Mouse (Mus musculus): ENCODE measurements around the gene Acot8. TPM values are rescaled to one million over a fixed set of nuclear protein-coding genes. Genes with fewer than 3 reads are reported as not detected.
A peak's percentile ranks its signal among the peaks of the same experiment; 100 is the strongest.

Gene Acot8
- total RNA-seq (2015; ENCODE audit: low replicate concordance): 23.8 and 30.6 TPM in 2 replicates
- 33.6 and 58.4 TPM in 2 replicates for total RNA-seq (2017; ENCODE audit: low replicate concordance)

DNA sequence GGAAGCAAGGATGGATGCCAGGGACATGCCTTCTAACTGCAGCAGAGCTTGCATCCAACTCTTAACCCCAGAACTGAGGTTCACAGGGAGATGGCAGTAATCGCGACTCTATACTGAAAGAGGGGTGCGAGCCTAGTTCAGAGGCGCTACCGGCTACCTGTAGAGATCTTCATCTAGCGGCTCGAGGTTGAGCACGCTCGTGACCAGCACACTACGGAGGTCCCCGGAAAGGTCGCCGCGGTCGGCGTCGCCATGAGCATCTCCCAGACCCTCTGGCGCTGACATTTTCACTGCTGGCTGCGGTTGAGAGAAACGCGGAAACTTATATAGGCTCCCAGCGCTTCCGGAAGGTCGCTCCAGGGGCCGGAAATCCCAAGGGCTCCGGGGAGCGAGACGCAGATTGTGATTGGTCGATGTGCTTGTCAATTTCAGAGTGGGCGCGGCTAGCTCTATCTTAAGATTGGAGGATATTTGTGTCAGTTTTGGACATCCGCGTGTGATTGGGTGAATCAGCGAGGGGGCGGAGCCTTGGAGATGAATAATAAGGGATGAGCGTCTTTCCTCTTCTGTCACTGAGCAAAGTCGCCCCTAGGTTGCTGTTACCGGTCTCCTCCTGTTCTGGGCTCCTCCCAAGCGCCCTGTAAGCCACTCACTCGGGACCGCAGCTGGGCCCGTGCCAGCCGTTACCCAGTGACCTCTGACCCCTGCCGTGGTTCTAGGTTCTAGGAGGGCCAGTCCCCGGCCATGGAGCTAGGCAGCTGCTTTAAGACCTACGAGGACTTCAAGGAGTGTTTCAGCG, at the start of gene Acot8, which contains the start of gene Zswim3:
Gene Acot8 (minus strand): TSS at position 350 of the 799 bp plus-strand sequence.
Gene Zswim3 (plus strand): TSS at position 566 of the 799 bp plus-strand sequence.
- ATAC-seq (replicated peaks; ENCODE audit: low FRiP score, poor library complexity, severe bottlenecking): peak; percentile 91

DNA sequence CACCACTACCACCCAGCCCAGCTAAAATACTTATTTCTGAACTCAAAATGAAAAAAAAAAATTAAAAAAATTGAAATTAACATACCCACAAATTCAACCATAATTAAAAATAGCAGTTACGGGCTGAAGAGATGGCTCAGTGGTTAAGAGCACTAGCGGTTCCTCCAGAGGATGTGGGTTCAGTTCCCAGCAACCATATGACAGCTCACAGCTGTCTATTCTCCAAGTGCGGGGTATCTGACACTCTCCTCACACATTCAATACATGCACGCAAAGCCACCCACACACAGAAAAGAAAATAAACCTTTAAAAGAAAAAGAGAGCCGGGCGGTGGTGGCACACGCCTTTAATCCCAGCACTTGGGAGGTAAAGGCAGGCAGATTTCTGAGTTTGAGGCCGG, 45.4 kb upstream of the Acot8 start:
- ATAC-seq (replicated peaks; ENCODE audit: low FRiP score, poor library complexity, severe bottlenecking): no peak

DNA sequence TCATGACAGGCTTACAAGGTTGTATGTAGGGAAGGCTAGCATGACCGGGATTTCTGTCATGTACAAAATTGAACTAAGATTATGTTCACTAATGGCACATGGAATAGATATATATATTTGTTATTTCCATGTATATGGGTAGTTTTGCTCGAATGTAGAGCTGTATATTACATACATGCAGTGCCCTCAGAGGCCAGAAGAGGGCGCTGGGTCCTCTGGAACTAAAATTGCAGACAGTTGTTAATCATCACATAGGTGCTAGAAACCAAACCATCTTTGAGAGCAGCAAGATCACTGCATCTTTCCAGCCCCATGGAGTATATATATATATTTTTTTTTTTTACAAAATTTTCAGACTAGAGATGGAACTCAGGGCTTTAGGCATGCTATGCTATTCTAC, 41.1 kb upstream of the Acot8 start:
- ATAC-seq (replicated peaks; ENCODE audit: low FRiP score, poor library complexity, severe bottlenecking): no peak

DNA sequence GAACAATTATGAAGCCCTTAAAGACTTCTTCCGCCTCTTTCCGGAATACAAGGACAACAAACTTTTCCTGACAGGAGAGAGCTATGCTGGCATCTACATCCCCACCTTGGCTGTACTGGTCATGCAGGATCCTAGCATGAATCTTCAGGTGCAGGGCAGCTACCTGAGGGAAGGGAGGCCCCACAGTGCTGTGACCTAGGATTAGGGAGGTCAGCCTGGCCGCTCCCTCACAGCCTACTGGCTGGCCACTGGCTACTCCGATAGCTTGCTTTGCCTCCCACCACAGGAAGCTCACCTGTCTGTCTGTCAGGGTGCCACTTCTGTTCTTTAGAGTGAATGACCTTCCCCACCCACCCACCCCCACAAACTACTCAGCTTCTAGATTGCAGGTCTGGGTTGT, 30.5 kb upstream of the Acot8 start:
- ATAC-seq (replicated peaks; ENCODE audit: low FRiP score, poor library complexity, severe bottlenecking): no peak

DNA sequence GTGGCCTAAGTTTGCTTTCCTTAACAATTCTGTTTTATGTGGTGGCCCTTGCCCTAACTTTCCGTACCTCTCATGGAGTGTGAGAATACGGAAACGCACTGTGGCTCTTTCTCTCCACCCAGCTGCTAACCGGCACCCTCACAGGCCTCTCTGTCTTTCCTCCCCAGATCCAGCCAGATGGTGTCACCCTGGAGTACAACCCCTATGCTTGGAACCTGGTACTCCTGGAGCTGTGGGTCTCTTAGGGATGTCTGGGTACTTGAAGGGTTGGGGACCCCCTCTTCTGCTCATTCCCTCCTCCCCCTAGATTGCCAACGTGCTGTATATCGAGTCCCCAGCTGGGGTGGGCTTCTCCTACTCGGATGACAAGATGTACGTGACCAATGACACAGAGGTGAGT, 29.8 kb upstream of the Acot8 start:
- no peak for ATAC-seq (replicated peaks; ENCODE audit: low FRiP score, poor library complexity, severe bottlenecking)

DNA sequence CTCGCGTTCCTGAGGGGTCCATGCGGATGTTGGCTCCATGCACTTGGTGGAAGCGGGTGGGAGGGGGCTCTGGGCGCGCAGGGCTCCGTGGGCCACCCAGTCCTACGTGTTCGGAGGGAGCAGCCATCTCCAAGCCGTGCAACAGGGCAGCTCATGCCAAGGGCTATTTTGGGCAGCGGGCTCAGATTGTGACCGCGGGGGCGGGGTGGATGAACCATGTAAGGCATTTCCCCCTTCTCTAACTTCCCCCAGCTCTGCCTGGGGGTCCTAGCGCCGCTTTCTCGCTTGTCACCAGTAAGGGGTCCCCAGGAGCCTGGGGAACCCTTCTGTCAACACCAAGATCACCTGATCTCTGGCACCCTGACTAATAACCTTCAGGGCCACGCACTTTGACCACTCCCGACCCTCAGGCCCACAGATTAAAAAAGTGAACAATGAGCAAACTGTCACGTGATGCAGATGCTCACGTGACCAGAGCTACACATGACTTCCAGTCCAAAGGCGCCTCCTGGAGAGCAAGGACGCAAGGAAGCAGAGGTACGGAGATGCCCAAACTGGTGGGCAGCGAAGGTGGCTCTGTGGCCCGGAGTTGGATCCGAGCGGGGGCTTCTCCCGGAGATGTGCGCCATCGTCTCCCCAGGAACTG, 28.8 kb upstream of the Acot8 start, which contains the start of gene Neurl2:
Gene Neurl2 (minus strand): TSS at position 143 of the 646 bp plus-strand sequence.
- peak; percentile 73 for ATAC-seq (replicated peaks; ENCODE audit: low FRiP score, poor library complexity, severe bottlenecking)

DNA sequence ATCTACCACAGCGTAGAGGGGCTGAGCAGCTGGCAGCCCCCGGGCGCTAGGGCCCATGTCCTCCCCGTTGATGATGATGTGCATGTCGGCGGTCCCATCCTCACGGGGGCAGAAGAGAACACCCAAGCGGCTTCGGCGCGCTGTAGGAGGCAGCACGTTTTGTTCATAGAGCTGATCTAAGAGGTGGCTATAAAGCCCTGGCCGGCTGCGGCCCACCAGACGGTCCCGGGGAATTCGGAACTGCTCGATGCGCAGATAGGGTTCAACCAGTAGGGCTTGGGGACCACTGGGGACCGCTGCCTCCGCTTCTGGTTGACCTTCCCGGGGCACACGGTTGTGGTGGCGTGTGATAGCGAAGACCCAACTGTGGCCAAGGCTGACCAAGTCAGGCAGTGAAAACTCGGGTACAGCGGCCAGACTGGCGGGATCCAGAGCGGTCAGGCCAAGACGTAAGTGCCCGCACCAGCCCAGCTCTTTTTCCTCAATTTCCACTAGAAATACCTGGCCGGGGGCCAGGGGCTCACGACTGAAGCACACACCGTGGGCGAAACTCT, 28.1 kb upstream of the Acot8 start, which contains the start of gene Ctsa:
Gene Ctsa (plus strand): TSS at position 126 of the 554 bp plus-strand sequence.
- ATAC-seq (replicated peaks; ENCODE audit: low FRiP score, poor library complexity, severe bottlenecking): peak; percentile 72

DNA sequence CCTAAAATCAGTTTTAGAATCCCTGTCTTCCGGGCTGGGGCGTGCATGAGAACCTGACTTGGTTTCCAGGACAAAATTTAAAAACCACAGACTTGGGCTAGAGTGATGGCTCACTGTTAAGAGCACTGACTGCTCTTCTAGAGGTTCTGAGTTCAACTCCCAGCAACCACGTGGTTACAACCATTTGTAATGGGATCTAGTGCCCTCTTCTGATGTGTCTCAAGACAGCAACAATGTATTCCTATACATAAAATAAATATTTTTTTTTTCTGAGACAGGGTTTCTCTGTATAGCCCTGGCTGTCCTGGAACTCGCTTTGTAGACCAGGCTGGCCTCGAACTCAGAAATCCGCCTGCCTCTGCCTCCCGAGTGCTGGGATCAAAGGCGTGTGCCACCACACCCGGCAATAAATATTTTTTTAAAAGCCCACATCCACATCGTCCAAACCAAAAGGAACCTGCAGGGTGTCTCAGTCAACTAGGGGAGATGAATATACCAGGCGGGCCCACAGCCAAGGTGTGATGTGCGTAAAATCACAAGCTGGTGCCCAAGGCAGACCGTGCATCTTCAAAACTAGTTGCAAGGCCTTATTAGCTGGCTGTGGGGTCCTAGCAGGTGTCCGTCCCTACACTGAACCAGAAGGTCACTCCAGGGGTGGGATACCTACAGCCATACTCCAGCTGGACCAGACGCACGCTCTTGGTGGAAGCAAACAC, 27.5 kb upstream of the Acot8 start:
- no peak for ATAC-seq (replicated peaks; ENCODE audit: low FRiP score, poor library complexity, severe bottlenecking)

DNA sequence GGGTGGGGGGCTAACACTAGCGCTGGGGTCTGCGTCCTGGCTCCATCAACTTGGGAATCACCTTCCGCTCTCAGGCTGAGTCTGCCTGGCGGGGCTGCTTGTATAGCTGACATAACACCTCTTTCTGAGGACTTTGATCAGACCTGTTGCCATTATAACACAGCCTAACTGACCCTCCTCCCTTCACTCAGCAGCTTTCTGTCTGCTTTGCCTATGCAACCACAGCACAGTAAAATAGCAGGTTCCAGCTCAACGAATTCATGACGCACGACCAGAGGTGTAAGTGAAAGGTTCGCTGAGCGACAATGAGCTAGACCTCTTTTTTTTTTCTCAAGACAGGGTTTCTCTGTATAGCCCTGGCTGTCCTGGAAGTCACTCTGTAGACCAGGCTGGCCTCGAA, 26.3 kb upstream of the Acot8 start:
- no peak for ATAC-seq (replicated peaks; ENCODE audit: low FRiP score, poor library complexity, severe bottlenecking)

DNA sequence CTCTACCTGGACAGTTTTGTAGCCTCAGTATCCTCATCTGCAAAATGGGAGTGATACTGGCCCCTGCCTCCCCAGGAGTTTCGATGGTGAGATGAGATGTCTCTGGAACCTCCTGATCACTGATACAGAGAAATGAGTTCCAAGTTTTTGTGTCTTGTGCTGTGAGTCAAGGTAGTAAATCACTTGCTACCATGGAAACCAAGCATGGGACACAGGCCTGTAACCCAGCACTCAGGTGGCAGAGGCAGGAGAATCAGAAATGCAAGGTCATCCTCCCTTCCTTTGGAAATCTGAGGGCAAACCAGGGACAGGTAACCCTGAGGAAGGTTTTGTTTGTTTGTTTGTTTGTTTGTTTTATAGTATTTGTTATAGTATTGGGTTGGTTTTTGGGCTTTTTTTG, 24.4 kb upstream of the Acot8 start:
- no peak for ATAC-seq (replicated peaks; ENCODE audit: low FRiP score, poor library complexity, severe bottlenecking)

DNA sequence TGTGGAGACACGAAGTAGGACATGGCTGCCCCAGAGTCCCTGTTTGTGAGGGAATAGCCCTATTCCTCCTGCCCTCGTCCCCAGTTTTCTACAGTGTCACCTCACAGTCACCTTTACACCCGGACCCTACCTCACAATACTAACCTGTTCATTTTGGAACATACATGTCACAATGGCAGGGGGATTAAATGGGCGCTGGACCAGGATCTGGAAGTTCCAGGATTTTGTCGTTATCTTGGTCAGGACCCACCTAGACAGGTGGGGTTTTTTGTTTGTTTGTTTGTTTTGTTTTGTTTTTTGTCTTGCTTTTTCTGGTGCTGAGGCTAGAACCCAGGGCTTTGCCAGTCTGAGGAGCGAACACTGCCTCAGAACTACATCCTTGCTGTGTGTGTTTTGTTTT, 23.8 kb upstream of the Acot8 start, which contains the start of gene Spata25:
Gene Spata25 (minus strand): TSS at position 101 of the 400 bp plus-strand sequence.
- no peak for ATAC-seq (replicated peaks; ENCODE audit: low FRiP score, poor library complexity, severe bottlenecking)

DNA sequence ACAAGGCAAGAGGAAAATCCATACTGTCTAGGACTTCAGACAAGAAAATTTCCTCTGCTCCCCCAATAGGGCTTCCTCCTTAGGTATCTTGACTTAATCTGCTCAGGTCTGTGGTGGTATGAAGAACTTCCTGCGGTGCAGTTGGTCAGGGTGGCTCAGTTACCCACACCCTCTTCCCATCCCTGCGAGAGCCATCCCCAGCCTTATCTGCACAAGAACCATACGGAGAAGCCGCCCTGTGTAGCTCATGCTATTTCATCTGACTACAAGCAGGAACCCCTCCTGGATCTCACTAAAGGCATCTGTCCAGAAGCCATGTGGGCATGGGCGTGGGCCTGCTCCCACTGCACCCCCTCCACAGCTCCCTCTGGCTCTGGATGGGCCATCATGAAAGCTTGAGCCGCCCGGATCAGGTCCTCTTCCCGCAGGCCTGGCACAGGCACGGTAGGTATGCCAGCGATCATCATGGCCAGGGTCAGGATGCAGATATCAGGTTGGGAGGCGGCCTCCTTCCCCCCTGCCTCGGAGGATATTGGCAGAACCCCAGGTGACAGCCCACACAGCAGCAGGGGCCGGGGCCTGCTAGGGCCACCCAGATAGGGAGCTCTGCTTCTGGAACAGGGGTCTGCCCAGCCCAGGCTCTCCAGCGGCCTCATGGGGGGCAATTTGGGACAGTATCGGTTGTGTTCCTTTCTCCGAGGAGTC, 22.6 kb upstream of the Acot8 start:
- ATAC-seq (replicated peaks; ENCODE audit: low FRiP score, poor library complexity, severe bottlenecking): peak; percentile 31; the same call in 1 of the 2 replicates

DNA sequence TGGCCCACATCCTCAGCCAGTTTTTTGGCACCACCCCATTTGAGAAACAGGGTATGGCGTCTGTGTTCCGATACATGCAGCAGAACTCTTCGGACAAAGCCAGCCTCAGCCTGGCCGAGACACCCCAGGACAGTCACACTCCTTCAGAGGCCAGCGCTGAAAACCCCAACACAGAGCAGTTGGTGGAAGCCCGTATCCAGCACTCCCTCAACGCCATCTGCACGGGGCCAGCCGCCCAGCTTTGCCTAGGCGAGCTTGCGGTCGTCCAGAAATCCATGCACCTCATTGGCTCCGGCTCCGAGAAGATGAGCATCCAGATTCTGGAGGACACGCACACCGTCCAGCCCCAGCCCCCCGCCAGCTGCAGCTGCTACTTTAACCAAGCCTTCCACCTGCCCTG, 20.8 kb upstream of the Acot8 start:
- no peak for ATAC-seq (replicated peaks; ENCODE audit: low FRiP score, poor library complexity, severe bottlenecking)

DNA sequence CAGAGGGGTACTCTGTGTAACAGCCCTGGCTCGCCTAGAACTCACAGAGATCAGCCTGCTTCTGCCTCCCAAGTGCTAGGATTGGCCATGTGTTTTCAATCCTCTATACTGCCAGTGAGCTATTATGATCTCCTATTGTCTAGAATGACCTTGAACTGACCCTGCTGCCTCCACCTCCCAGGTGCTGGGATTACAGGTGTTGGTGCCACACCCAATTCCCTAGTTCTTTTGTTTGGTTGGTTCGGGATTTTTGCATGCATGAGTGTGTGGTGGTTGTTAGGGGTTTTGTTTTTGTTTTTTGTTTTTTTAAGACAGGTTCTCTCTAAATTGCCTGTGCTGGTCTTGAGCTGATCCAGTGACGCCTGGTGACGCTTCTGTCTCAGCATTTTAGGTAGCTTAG, 19.3 kb upstream of the Acot8 start:
- no peak for ATAC-seq (replicated peaks; ENCODE audit: low FRiP score, poor library complexity, severe bottlenecking)

DNA sequence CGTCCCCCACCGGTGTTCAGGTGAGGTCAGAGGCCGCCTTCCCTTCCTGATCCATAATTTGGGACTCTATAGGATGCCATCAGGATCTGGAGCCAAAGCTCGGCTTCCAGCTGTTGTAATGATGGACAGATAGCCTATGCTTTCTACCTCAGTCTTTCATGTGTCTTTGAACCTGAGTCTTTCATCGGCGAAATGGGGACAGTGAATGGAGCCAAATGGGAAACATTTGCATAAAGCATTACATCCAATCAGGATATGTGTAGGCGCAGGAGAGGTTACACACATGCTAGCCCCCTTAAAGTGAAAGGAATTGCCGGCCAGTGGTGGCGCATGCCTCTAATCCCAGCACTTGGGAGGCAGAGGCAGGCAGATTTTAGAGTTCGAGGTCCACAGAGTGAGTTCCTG, 18.5 kb upstream of the Acot8 start:
- peak; percentile 50 for ATAC-seq (replicated peaks; ENCODE audit: low FRiP score, poor library complexity, severe bottlenecking)

DNA sequence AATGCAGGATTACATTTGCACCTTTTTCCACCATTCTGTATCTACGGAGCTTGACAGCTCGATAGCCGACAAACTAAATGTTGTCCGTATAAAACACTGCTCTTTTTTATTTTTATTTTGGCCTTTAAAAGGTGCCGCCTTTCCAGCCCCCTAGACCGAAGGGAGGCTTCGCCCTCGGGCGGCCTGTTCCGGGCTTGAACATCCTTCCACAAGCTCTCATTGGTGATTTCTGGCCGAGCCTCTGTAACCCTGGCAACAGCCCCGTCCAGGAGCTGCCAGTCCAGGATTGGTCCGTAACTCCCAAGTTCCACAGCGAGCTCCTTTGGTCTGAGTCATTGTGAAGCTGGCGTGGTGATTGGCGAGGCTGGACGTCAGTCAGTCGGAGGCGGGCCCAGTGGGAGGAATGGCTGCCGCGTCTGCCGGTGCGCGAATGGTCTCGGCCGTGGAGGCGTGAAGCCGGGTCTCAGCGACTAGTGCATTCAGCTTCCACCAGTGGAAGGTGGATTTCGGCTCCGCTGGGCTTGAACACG, 18.0 kb upstream of the Acot8 start, which contains the start of gene Zswim1:
Gene Zswim1 (plus strand): TSS at position 51 of the 530 bp plus-strand sequence.
- ATAC-seq (replicated peaks; ENCODE audit: low FRiP score, poor library complexity, severe bottlenecking): peak; percentile 95

DNA sequence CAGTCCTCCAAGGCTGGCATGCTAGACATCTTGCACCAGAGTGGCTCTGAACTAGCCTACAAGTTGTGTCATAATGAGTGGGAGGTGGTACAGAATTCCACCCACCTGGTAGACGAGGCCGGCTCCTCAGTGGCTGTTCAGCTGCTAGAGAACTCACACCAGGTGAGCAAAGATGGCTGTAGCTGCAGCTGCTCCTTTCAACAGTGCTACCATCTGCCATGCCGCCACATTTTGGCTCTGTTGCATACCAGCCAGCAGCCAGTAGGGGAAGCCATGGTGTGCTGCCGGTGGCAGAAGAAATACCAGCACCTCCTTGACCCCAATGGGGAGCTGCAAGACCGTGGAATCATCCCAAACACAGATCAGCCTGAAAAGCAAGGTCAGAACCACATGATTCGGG, 16.4 kb upstream of the Acot8 start:
- ATAC-seq (replicated peaks; ENCODE audit: low FRiP score, poor library complexity, severe bottlenecking): no peak

DNA sequence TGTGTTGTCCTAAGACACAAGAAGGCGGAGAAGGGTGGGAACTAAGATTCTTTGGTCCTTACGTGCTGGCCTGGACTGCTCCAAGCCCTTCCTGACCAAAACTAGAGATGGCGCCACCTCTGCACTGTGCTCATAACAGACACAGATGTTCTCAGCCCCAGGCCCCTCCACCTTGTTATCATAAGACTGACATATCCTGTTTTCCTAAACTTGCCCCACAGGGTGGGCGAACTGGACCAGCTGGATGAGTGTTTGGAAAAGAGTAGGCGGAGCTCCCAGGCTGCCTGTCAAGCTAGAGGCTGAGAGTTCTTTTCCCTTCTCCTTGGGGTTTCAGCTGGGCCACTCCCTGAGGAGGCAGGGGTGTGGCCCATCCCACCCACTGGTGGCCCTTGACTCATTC, 13.0 kb upstream of the Acot8 start:
- no peak for ATAC-seq (replicated peaks; ENCODE audit: low FRiP score, poor library complexity, severe bottlenecking)

DNA sequence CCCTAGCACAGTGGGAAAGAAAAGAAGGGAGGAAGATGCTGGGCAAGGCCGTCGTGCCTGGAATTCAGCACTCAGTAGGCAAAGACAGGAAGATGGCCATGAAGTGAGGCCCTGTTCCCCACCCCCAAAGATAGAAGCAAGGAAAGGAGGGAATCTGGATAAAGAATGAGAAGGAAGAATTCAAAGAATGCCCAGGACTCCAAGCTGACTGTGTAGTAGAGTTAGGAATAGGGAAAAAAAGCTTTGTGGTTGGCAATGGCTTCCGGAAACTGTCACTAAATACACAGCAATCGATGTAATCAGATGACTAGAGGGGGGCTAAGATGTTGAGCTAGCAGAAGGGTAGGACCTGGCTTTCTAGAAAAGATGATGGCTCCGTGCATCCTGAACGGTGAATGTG, 12.5 kb upstream of the Acot8 start:
- ATAC-seq (replicated peaks; ENCODE audit: low FRiP score, poor library complexity, severe bottlenecking): no peak
